Mouse (Mus musculus): ENCODE measurements around the gene Adarb1. TPM values are rescaled to one million over a fixed set of nuclear protein-coding genes. Genes with fewer than 3 reads are reported as not detected.

Adarb1 gene
- 1.3 TPM for total RNA-seq (2023)

GRCm38 (mm10) chr10:77418138-77418537 is at the start of gene Adarb1:
Gene Adarb1, minus strand, starts transcription at chr10:77418270.

GRCm38 (mm10) chr10:77258704-77259621 is 159.1 kb downstream of the Adarb1 start, which contains the start of gene Pofut2:
Gene Pofut2, plus strand, starts transcription at chr10:77259218.

Other genes starting within 250 kb of the Adarb1 start
- gene Pofut2, start 159.1 kb downstream of the Adarb1 start, total RNA-seq (2023), result 34.0 TPM
- 28.1 TPM for gene Fam207a, start 97.5 kb upstream of the Adarb1 start, total RNA-seq (2023)
- gene Itgb2, start 112.0 kb upstream of the Adarb1 start, total RNA-seq (2023), result 207 TPM
- gene Pttg1ip, start 163.4 kb upstream of the Adarb1 start, total RNA-seq (2023), result 89.3 TPM
- gene Sumo3, start 187.8 kb upstream of the Adarb1 start, total RNA-seq (2023), result 49.8 TPM
- 2.4 TPM for gene Gm49325, start 187.9 kb upstream of the Adarb1 start, total RNA-seq (2023)
- 41.4 TPM for gene Ube2g2, start 204.0 kb upstream of the Adarb1 start, total RNA-seq (2023)